Mouse (Mus musculus): ENCODE results near the gene Dars. TPM values are rescaled to one million over a fixed set of nuclear protein-coding genes. Genes with fewer than 3 reads are reported as not detected.
"Not testable (repeated sequence)": the region's sequence is repeated elsewhere in the genome, so short reads cannot be mapped to it uniquely, and the experiment has no call there.

Dars gene
- polyA plus RNA-seq, 1 experiment from 2014 or later, result 140 TPM

- ATAC-seq (ENCODE audit: insufficient number of reproducible peaks, low FRiP score, low TSS enrichment, low read depth), result no peak
- WGBS, result 89% methylated on average over 1 of the region's 1 CpGs
- Histone ChIP-seq H3K4me3 (no peak overlapping the region), H3K36me3 (peaks cover 53% of the 10 kb centered on the region), H3K4me2 (no peak overlapping the region), H3K9ac (no peak overlapping the region), H3K27me3 (no peaks in the 10 kb centered on the region), H3K9me3 (no peaks in the 10 kb centered on the region), H3K4me1 (no peaks in the 10 kb centered on the region), H3K27ac (no peak overlapping the region)
Measured at GRCm38 (mm10) chr1:128327165-128327564, 90.0 kb downstream of the Dars start.

DNA sequence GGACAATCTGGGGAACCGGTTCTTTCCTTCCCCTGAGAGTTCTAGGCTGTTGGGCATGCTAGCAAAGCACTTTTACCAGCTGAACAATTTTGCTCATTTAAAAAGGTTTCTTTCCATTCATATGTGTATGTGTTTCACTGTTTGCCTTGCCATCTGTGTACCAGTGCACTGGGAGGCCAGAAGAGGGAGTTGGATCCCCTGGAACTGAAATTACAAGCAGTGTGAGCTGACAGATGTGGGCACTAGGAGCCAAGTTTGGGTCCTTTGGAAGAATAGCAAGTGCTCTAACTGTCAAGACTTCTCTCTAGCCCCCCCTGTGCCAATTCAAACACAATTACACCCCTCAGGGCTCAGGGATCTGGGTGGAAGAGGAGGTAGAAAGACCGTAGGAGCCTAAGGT lies 92.4 kb downstream of the Dars start:
- H3K4me1 ChIP-seq, result no peaks in the 10 kb centered on the region
- no peak overlapping the region for H3K4me3 ChIP-seq
- H3K36me3 ChIP-seq, result peaks cover 31% of the 10 kb centered on the region
- WGBS, result 79% methylated on average over 2 of the region's 2 CpGs
- H3K27ac ChIP-seq, result no peak overlapping the region
- H3K9me3 ChIP-seq, result no peaks in the 10 kb centered on the region
- ATAC-seq (ENCODE audit: insufficient number of reproducible peaks, low FRiP score, low TSS enrichment, low read depth), result no peak
- H3K9ac ChIP-seq, result no peak overlapping the region
- H3K4me2 ChIP-seq, result no peak overlapping the region
- no peaks in the 10 kb centered on the region for H3K27me3 ChIP-seq

GRCm38 (mm10) chr1:128323026-128323643 lies 94.0 kb downstream of the Dars start:
- no peaks in the 10 kb centered on the region for H3K4me1 ChIP-seq
- no peak overlapping the region for H3K4me2 ChIP-seq
- WGBS, result 95% methylated on average over 8 of the region's 8 CpGs
- H3K4me3 ChIP-seq, result no peak overlapping the region
- no peak overlapping the region for H3K9ac ChIP-seq
- no peaks in the 10 kb centered on the region for H3K27me3 ChIP-seq
- peaks cover 16% of the 10 kb centered on the region for H3K36me3 ChIP-seq
- H3K27ac ChIP-seq, result no peak overlapping the region
- H3K9me3 ChIP-seq, result no peaks in the 10 kb centered on the region
- ATAC-seq (ENCODE audit: insufficient number of reproducible peaks, low FRiP score, low TSS enrichment, low read depth), result no peak

GRCm38 (mm10) chr1:128319266-128319665 lies 97.9 kb downstream of the Dars start:
- not testable (repeated sequence) for H3K4me2 ChIP-seq; H3K27me3 ChIP-seq; H3K4me1 ChIP-seq; H3K27ac ChIP-seq; H3K9ac ChIP-seq; H3K4me3 ChIP-seq; H3K9me3 ChIP-seq; H3K36me3 ChIP-seq; ATAC-seq (ENCODE audit: insufficient number of reproducible peaks, low FRiP score, low TSS enrichment, low read depth)
- WGBS, result 85% methylated on average over 6 of the region's 6 CpGs

DNA sequence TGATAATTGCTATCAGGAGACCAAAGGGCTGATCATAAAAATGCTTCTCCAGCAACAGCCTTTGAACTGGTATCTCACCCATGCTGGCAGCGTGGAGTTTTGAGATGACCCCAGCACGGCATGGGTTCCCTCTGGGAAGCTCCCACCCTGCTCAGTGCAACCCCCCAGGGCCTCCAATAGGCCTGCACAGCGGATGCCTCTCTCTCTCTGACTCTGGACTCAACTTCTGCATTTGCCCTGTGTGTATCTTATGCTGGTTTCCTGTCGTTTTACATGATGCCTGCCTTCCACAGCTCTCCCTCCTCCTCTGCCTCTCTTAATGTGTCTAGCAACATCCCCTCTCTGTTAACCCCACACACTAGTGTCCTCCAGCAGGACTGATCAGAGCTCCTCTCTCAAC lies 102.5 kb downstream of the Dars start:
- H3K9me3 ChIP-seq, result no peaks in the 10 kb centered on the region
- H3K36me3 ChIP-seq, result no peaks in the 10 kb centered on the region
- no peaks in the 10 kb centered on the region for H3K27me3 ChIP-seq
- H3K4me1 ChIP-seq, result no peaks in the 10 kb centered on the region
- H3K9ac ChIP-seq, result no peak overlapping the region
- 68% methylated on average over 4 of the region's 4 CpGs for WGBS
- ATAC-seq (ENCODE audit: insufficient number of reproducible peaks, low FRiP score, low TSS enrichment, low read depth), result no peak
- no peak overlapping the region for H3K4me2 ChIP-seq
- H3K27ac ChIP-seq, result no peak overlapping the region
- no peak overlapping the region for H3K4me3 ChIP-seq

Other genes starting within 250 kb of the Dars start
- gene Ubxn4, start 173.4 kb downstream of the Dars start, polyA plus RNA-seq (2015; fragmentation: Nextera tagmentation; extraction: Ambion mirVana), result 79.4 and 83.2 TPM in 2 replicates
- 0.09 and 0.11 TPM in 2 replicates for gene Lct, start 89.0 kb downstream of the Dars start, polyA plus RNA-seq (2015; fragmentation: Nextera tagmentation; extraction: Ambion mirVana)
- gene Mcm6, start 57.7 kb downstream of the Dars start, polyA plus RNA-seq (2015; fragmentation: Nextera tagmentation; extraction: Ambion mirVana), result 180 and 186 TPM in 2 replicates
- 3.1 TPM in 2 replicates for gene Cxcr4, start 174.9 kb upstream of the Dars start, polyA plus RNA-seq (2015; fragmentation: Nextera tagmentation; extraction: Ambion mirVana)